Mouse (Mus musculus): Measurements from ENCODE around the gene Sdhd. TPM values are rescaled to one million over a fixed set of nuclear protein-coding genes. Genes with fewer than 3 reads are reported as not detected.

Gene Sdhd
- total and polyA plus RNA-seq, 2 experiments, result 339 to 441 TPM

- peak within 1 kb of the TSS; percentile 91 for H3K27ac ChIP-seq (replicated peaks; ENCODE audit: insufficient read depth, low read depth, low read length)
- H3K27me3 ChIP-seq (ENCODE audit: control insufficient read depth, insufficient read depth, low read length), result no peaks in the 10 kb centered on the region
- H3K4me3 ChIP-seq (ENCODE audit: insufficient read depth, low read depth, low read length), result peak within 1 kb of the TSS; percentile 51
- WGBS, result 7% methylated on average over 12 of the region's 12 CpGs
- H3K79me2 ChIP-seq (ENCODE audit: control insufficient read depth, insufficient read depth, low read length), result peaks cover 3% of the 10 kb centered on the region; the same call in 1 of the 2 replicates
- TF ChIP-seq POLR2A (IDR thresholded peaks at IDR 0.05; ENCODE audit: extremely low read depth, insufficient read depth, low read length), result 0 out of 2 replicates have a peak, but pooled peaks have one; percentile 15
- TF ChIP-seq CTCF (IDR thresholded peaks at IDR 0.05; ENCODE audit: low read depth, low read length), result no peak
- peaks cover 4% of the 10 kb centered on the region for H3K36me3 ChIP-seq (ENCODE audit: control insufficient read depth, insufficient read depth, low read length)
- DNase-seq (ENCODE audit: extremely low read depth, low read depth, low spot score), result peak; percentile 83
- H3K9ac ChIP-seq (ENCODE audit: low read depth, low read length), result peak within 1 kb of the TSS; percentile 70
- peaks cover 16% of the 10 kb centered on the region for H3K4me1 ChIP-seq (ENCODE audit: control insufficient read depth, insufficient read depth, low read length)
These were observed 49.1 kb downstream of the Sdhd start, which contains the start of gene Il18 for GRCm38 (mm10) chr9:50554241-50555093. TSS of gene Il18 (plus strand) at chr9:50554827.

- H3K79me2 ChIP-seq (ENCODE audit: control insufficient read depth, insufficient read depth, low read length), result peaks cover 3% of the 10 kb centered on the region; the same call in 1 of the 2 replicates
- TF ChIP-seq CTCF (IDR thresholded peaks at IDR 0.05; ENCODE audit: low read depth, low read length) (no peak), POLR2A (IDR thresholded peaks at IDR 0.05; ENCODE audit: extremely low read depth, insufficient read depth, low read length) (no peak)
- peaks cover 16% of the 10 kb centered on the region for H3K4me1 ChIP-seq (ENCODE audit: control insufficient read depth, insufficient read depth, low read length)
- no peaks in the 10 kb centered on the region for H3K27me3 ChIP-seq (ENCODE audit: control insufficient read depth, insufficient read depth, low read length)
- H3K36me3 ChIP-seq (ENCODE audit: control insufficient read depth, insufficient read depth, low read length), result peaks cover 8% of the 10 kb centered on the region
- DNase-seq (ENCODE audit: extremely low read depth, low read depth, low spot score), result peak; percentile 33
- H3K27ac ChIP-seq (replicated peaks; ENCODE audit: insufficient read depth, low read depth, low read length), result peak overlapping the region; percentile 84
- no peak overlapping the region for H3K9ac ChIP-seq (ENCODE audit: low read depth, low read length)
- H3K4me3 ChIP-seq (ENCODE audit: insufficient read depth, low read depth, low read length), result no peak overlapping the region
- 71% methylated on average over 2 of the region's 2 CpGs for WGBS
These were observed 50.1 kb downstream of the Sdhd start for GRCm38 (mm10) chr9:50553547-50553946.

DNA sequence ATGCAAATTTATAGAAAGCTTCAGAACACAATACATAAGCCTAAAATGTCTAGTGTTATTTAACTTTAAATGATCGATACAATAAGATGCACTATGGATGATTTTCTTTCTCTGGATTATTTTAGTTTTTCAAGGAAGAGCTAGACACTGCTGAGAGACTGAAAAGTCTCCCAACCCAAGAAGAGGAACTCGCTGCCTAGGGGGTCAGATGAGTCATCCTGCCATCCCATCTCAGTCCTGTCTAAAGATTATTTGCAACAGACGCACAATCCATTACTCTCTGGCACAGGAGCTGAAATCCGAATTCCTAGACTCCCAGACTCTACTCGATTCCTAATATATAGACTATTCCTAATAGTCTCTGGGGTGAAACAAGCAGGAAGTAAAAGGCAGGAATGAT lies 51.4 kb downstream of the Sdhd start:
- DNase-seq (ENCODE audit: extremely low read depth, low read depth, low spot score), result no peak
- H3K79me2 ChIP-seq (ENCODE audit: control insufficient read depth, insufficient read depth, low read length), result peaks cover 3% of the 10 kb centered on the region; the same call in 1 of the 2 replicates
- H3K27ac ChIP-seq (replicated peaks; ENCODE audit: insufficient read depth, low read depth, low read length), result no peak overlapping the region
- peaks cover 16% of the 10 kb centered on the region for H3K4me1 ChIP-seq (ENCODE audit: control insufficient read depth, insufficient read depth, low read length)
- WGBS, result 75% methylated on average over 5 of the region's 5 CpGs
- H3K27me3 ChIP-seq (ENCODE audit: control insufficient read depth, insufficient read depth, low read length), result no peaks in the 10 kb centered on the region
- TF ChIP-seq CTCF (IDR thresholded peaks at IDR 0.05; ENCODE audit: low read depth, low read length), result no peak
- no peak for TF ChIP-seq POLR2A (IDR thresholded peaks at IDR 0.05; ENCODE audit: extremely low read depth, insufficient read depth, low read length)
- H3K4me3 ChIP-seq (ENCODE audit: insufficient read depth, low read depth, low read length), result no peak overlapping the region
- peaks cover 8% of the 10 kb centered on the region for H3K36me3 ChIP-seq (ENCODE audit: control insufficient read depth, insufficient read depth, low read length)
- no peak overlapping the region for H3K9ac ChIP-seq (ENCODE audit: low read depth, low read length)

GRCm38 (mm10) chr9:50548936-50549335 lies 54.7 kb downstream of the Sdhd start:
- H3K27ac ChIP-seq (replicated peaks; ENCODE audit: insufficient read depth, low read depth, low read length), result no peak overlapping the region

GRCm38 (mm10) chr9:50547859-50548478 lies 55.6 kb downstream of the Sdhd start:
- TF ChIP-seq CTCF (IDR thresholded peaks at IDR 0.05; ENCODE audit: low read depth, low read length) (no peak), POLR2A (IDR thresholded peaks at IDR 0.05; ENCODE audit: extremely low read depth, insufficient read depth, low read length) (no peak)
- peaks cover 3% of the 10 kb centered on the region; the same call in 1 of the 2 replicates for H3K79me2 ChIP-seq (ENCODE audit: control insufficient read depth, insufficient read depth, low read length)
- peaks cover 28% of the 10 kb centered on the region for H3K36me3 ChIP-seq (ENCODE audit: control insufficient read depth, insufficient read depth, low read length)
- peaks cover 5% of the 10 kb centered on the region; the same call in 1 of the 2 replicates for H3K4me1 ChIP-seq (ENCODE audit: control insufficient read depth, insufficient read depth, low read length)
- WGBS, result 62% methylated on average over 5 of the region's 5 CpGs
- H3K27me3 ChIP-seq (ENCODE audit: control insufficient read depth, insufficient read depth, low read length), result no peaks in the 10 kb centered on the region
- H3K4me3 ChIP-seq (ENCODE audit: insufficient read depth, low read depth, low read length), result no peak overlapping the region
- no peak overlapping the region for H3K27ac ChIP-seq (replicated peaks; ENCODE audit: insufficient read depth, low read depth, low read length)
- DNase-seq (ENCODE audit: extremely low read depth, low read depth, low spot score), result no peak
- no peak overlapping the region for H3K9ac ChIP-seq (ENCODE audit: low read depth, low read length)

More at GRCm38 (mm10) chr9:50548936-50549335, 54.7 kb downstream of the Sdhd start:
- TF ChIP-seq CTCF (IDR thresholded peaks at IDR 0.05; ENCODE audit: low read depth, low read length) (no peak), POLR2A (IDR thresholded peaks at IDR 0.05; ENCODE audit: extremely low read depth, insufficient read depth, low read length) (no peak)
- Histone ChIP-seq H3K36me3 (ENCODE audit: control insufficient read depth, insufficient read depth, low read length) (peaks cover 19% of the 10 kb centered on the region), H3K27me3 (ENCODE audit: control insufficient read depth, insufficient read depth, low read length) (no peaks in the 10 kb centered on the region), H3K79me2 (ENCODE audit: control insufficient read depth, insufficient read depth, low read length) (peaks cover 3% of the 10 kb centered on the region; the same call in 1 of the 2 replicates), H3K4me1 (ENCODE audit: control insufficient read depth, insufficient read depth, low read length) (peaks cover 12% of the 10 kb centered on the region), H3K4me3 (ENCODE audit: insufficient read depth, low read depth, low read length) (no peak overlapping the region), H3K9ac (ENCODE audit: low read depth, low read length) (no peak overlapping the region)
- DNase-seq (ENCODE audit: extremely low read depth, low read depth, low spot score), result peak; percentile 59
- 53% methylated on average over 4 of the region's 4 CpGs for WGBS

Other genes with a start within 250 kb of the Sdhd start
- gene Plet1, start 109.3 kb downstream of the Sdhd start, total RNA-seq (2014; rRNA removed), result 0.37 and 0.47 TPM in 2 replicates
- 0.73 and 0.86 TPM in 2 replicates for gene Plet1, start 109.3 kb downstream of the Sdhd start, polyA plus RNA-seq (2012; rRNA removed)
- 82.9 and 103 TPM in 2 replicates for gene Pts, start 75.1 kb downstream of the Sdhd start, total RNA-seq (2014; rRNA removed)
- 25.5 and 34.4 TPM in 2 replicates for gene Pts, start 75.1 kb downstream of the Sdhd start, polyA plus RNA-seq (2012; rRNA removed)
- gene Il18, start 49.0 kb downstream of the Sdhd start, total RNA-seq (2014; rRNA removed), result 27.1 and 32.8 TPM in 2 replicates
- 11.1 and 15.4 TPM in 2 replicates for gene Il18, start 49.0 kb downstream of the Sdhd start, polyA plus RNA-seq (2012; rRNA removed)
- 18.7 and 24.3 TPM in 2 replicates for gene Bco2, start 48.6 kb downstream of the Sdhd start, total RNA-seq (2014; rRNA removed)
- gene Bco2, start 48.6 kb downstream of the Sdhd start, polyA plus RNA-seq (2012; rRNA removed), result 6.0 and 8.8 TPM in 2 replicates
- 0.20 and 0.55 TPM in 2 replicates for gene Tex12, start 42.5 kb downstream of the Sdhd start, total RNA-seq (2014; rRNA removed)
- gene Tex12, start 42.5 kb downstream of the Sdhd start, polyA plus RNA-seq (2012; rRNA removed), result 0.16 TPM in 1 of 2 replicates, not detected in the other
- gene Timm8b, start 98 bp upstream of the Sdhd start, total RNA-seq (2014; rRNA removed), result 179 and 215 TPM in 2 replicates
- gene Timm8b, start 98 bp upstream of the Sdhd start, polyA plus RNA-seq (2012; rRNA removed), result 63.0 and 81.3 TPM in 2 replicates
- gene Pih1d2, start 13.5 kb upstream of the Sdhd start, total RNA-seq (2014; rRNA removed), result 0.74 and 1.0 TPM in 2 replicates
- gene Pih1d2, start 13.5 kb upstream of the Sdhd start, polyA plus RNA-seq (2012; rRNA removed), result 0.24 and 0.47 TPM in 2 replicates
- 4.0 and 5.8 TPM in 2 replicates for gene Nkapd1, start 13.7 kb upstream of the Sdhd start, total RNA-seq (2014; rRNA removed)
- 2.6 and 2.8 TPM in 2 replicates for gene Nkapd1, start 13.7 kb upstream of the Sdhd start, polyA plus RNA-seq (2012; rRNA removed)
- gene Dlat, start 56.0 kb upstream of the Sdhd start, total RNA-seq (2014; rRNA removed), result 39.5 and 41.1 TPM in 2 replicates
- 20.9 and 25.5 TPM in 2 replicates for gene Dlat, start 56.0 kb upstream of the Sdhd start, polyA plus RNA-seq (2012; rRNA removed)
- gene Dixdc1, start 135.7 kb upstream of the Sdhd start, total RNA-seq (2014; rRNA removed), result 20.3 and 22.8 TPM in 2 replicates
- 3.7 and 4.6 TPM in 2 replicates for gene Dixdc1, start 135.7 kb upstream of the Sdhd start, polyA plus RNA-seq (2012; rRNA removed)
- 14.9 and 15.7 TPM in 2 replicates for gene 2310030G06Rik, start 142.7 kb upstream of the Sdhd start, total RNA-seq (2014; rRNA removed)
- gene 2310030G06Rik, start 142.7 kb upstream of the Sdhd start, polyA plus RNA-seq (2012; rRNA removed), result 13.9 and 14.9 TPM in 2 replicates
- gene Cryab, start 147.5 kb upstream of the Sdhd start, total RNA-seq (2014; rRNA removed), result 1.3 and 2.4 TPM in 2 replicates
- 5.5 and 6.6 TPM in 2 replicates for gene Cryab, start 147.5 kb upstream of the Sdhd start, polyA plus RNA-seq (2012; rRNA removed)
- 0.55 TPM in 1 of 2 replicates, not detected in the other for gene Hspb2, start 148.5 kb upstream of the Sdhd start, total RNA-seq (2014; rRNA removed)
- 0.88 and 1.1 TPM in 2 replicates for gene Hspb2, start 148.5 kb upstream of the Sdhd start, polyA plus RNA-seq (2012; rRNA removed)
- 4.2 and 4.7 TPM in 2 replicates for gene Fdxacb1, start 164.4 kb upstream of the Sdhd start, total RNA-seq (2014; rRNA removed)
- 2.5 and 2.6 TPM in 2 replicates for gene Fdxacb1, start 164.4 kb upstream of the Sdhd start, polyA plus RNA-seq (2012; rRNA removed)
- 16.0 and 16.2 TPM in 2 replicates for gene Alg9, start 171.2 kb upstream of the Sdhd start, total RNA-seq (2014; rRNA removed)
- 14.7 and 16.3 TPM in 2 replicates for gene Alg9, start 171.2 kb upstream of the Sdhd start, polyA plus RNA-seq (2012; rRNA removed)
- 46.4 and 58.8 TPM in 2 replicates for gene 1110032A03Rik, start 171.7 kb upstream of the Sdhd start, total RNA-seq (2014; rRNA removed)
- gene 1110032A03Rik, start 171.7 kb upstream of the Sdhd start, polyA plus RNA-seq (2012; rRNA removed), result 41.1 and 43.2 TPM in 2 replicates
- gene Ppp2r1b, start 241.5 kb upstream of the Sdhd start, total RNA-seq (2014; rRNA removed), result 10.3 and 10.8 TPM in 2 replicates
- 5.2 and 6.5 TPM in 2 replicates for gene Ppp2r1b, start 241.5 kb upstream of the Sdhd start, polyA plus RNA-seq (2012; rRNA removed)